Mouse (Mus musculus) embryonic fibroblast, embryonic 13.5 days (primary cell): Measurements from ENCODE around the gene Tmem185b.

Experiments used
- CTCF ChIP-seq: IDR thresholded peaks from 2 replicates; pipeline ENCODE4 v1.5.1; 2011; ENCODE audit warnings: mild to moderate bottlenecking, control low read depth, low read length, moderate library complexity, borderline replicate concordance; ENCODE audit not compliant: insufficient read depth
- POLR2A ChIP-seq: IDR thresholded peaks from 2 replicates; pipeline ENCODE4 v1.6.1; 2011; ENCODE audit warnings: low read depth, mild to moderate bottlenecking, control low read depth, low read length, moderate library complexity

DNA sequence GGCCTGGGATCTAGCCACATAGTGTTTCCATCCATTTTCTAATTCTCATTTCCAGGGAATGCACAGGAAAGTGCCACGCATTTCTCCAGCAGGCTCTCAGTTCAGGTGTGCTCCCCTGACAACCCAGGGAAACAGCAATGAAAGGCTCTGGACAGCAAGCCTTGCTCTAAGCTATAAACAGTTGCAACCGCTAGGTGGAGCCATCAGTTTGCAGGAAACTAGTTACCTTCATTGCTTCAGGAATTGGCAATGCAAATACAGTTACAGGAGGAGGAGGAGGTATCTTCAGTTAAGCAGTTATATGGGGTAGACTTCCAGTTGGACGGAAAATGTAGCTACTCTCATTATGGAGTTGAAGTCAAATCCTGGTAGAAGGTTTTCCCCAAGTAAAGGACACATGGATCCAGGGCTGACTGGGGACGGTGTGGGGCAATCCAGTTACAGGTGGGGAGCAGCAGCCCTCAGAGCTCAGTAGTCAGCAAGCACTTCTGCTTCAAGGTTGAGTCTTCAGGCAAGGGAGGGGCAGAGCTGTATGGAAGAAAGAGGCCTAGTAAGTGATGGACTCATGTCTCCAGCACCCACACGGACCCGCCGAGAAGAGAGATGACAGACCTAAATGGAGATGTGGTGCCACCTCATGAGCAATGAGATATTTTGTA is 22.8 kb downstream of the Tmem185b start:
- TF ChIP-seq CTCF, result no peak
- no peak for TF ChIP-seq POLR2A
